Mouse (Mus musculus) left cerebral cortex, postnatal 14 days (tissue): Measurements from ENCODE around the gene Gdf10. TPM values are rescaled to one million over a fixed set of nuclear protein-coding genes. Genes with fewer than 3 reads are reported as not detected.

Source experiments
- total RNA-seq, 2 experiments: library from RNA; stranded (reverse); gene quantifications; 2 replicates each; pipeline ENCODE4 v1.2.3; 2021

Gene Gdf10
- total RNA-seq, 2 experiments from 2014 or later = 5.4 to 5.6 TPM

Other genes starting within 250 kb of the Gdf10 start
- not detected for gene Gdf2, start 17.5 kb downstream of the Gdf10 start, total RNA-seq
- not detected for gene Rbp3, start 30.4 kb downstream of the Gdf10 start, total RNA-seq
- 1 to 10 TPM; 4.8 to 5.9 TPM for gene Zfp488, start 55.2 kb downstream of the Gdf10 start, total RNA-seq
- not detected for gene Gm30083, start 91.6 kb downstream of the Gdf10 start, total RNA-seq
- gene Gm5460, start 93.2 kb downstream of the Gdf10 start, total RNA-seq = not detected
- gene Antxrl, start 129.1 kb downstream of the Gdf10 start, total RNA-seq = not detected
- gene Anxa8, start 162.4 kb downstream of the Gdf10 start, total RNA-seq = under 1 TPM; 0.76 to 0.97 TPM
- gene A630023A22Rik, start 179.2 kb downstream of the Gdf10 start, total RNA-seq = not detected
- gene Npy4r, start 228.9 kb downstream of the Gdf10 start, total RNA-seq = not detected